Mouse (Mus musculus): ENCODE results near the gene Psmd9.

- TF ChIP-seq USF1 (IDR thresholded peaks at IDR 0.05; ENCODE audit: low read depth) (no peak), REST (IDR thresholded peaks at IDR 0.05; ENCODE audit: insufficient read depth, insufficient read length) (no peak), POLR2AphosphoS2 (IDR thresholded peaks at IDR 0.05; ENCODE audit: insufficient read length, low read depth) (no peak), POLR2A (IDR thresholded peaks at IDR 0.05; ENCODE audit: insufficient read length, low read depth) (no peak), MAX (IDR thresholded peaks at IDR 0.05; ENCODE audit: low read depth) (no peak), TCF12 (IDR thresholded peaks at IDR 0.05; ENCODE audit: insufficient read depth, poor library complexity, severe bottlenecking) (no peak), E2F4 (IDR thresholded peaks at IDR 0.05; ENCODE audit: insufficient read depth) (no peak), TCF3 (IDR thresholded peaks at IDR 0.05; ENCODE audit: insufficient read length, low read depth) (no peak), CEBPB (IDR thresholded peaks at IDR 0.05; ENCODE audit: insufficient read depth, poor library complexity, severe bottlenecking) (no peak), MYOG (IDR thresholded peaks at IDR 0.05; ENCODE audit: control insufficient read depth in 1 of 3, insufficient read depth in 1 of 3, insufficient read length in 2 of 3, low read depth in 2 of 3) (no peak), MYOD1 (IDR thresholded peaks at IDR 0.05; ENCODE audit: control insufficient read depth in 1 of 3, insufficient read length in 2 of 3, low read depth in 2 of 3) (no peak), SRF (IDR thresholded peaks at IDR 0.05; ENCODE audit: control insufficient read depth, insufficient read length, low read depth) (no peak)
These were observed 18.1 kb upstream of the Psmd9 start for GRCm38 (mm10) chr5:123151077-123151476.
